Mouse (Mus musculus) adrenal gland, adult 8-10 months (tissue): Measurements from ENCODE around the gene Ttc23l. TPM values are rescaled to one million over a fixed set of nuclear protein-coding genes. Genes with fewer than 3 reads are reported as not detected.
"Not testable (repeated sequence)": the region's sequence is repeated elsewhere in the genome, so short reads cannot be mapped to it uniquely, and the experiment has no call there.

Experiments
- DNase-seq: peaks from one replicate; pipeline ENCODE4 v3.0.0; 2022
- total RNA-seq, 4 experiments: library from RNA; stranded (reverse); gene quantifications; 2 replicates each; pipeline ENCODE4 v1.2.4; 2022

Gene Ttc23l
- not detected for total RNA-seq

- DNase-seq: no peak
Observed at GRCm38 (mm10) chr15:10558465-10558864, at the start of gene Ttc23l. TSS of gene Ttc23l (minus strand) at chr15:10558668.

DNA sequence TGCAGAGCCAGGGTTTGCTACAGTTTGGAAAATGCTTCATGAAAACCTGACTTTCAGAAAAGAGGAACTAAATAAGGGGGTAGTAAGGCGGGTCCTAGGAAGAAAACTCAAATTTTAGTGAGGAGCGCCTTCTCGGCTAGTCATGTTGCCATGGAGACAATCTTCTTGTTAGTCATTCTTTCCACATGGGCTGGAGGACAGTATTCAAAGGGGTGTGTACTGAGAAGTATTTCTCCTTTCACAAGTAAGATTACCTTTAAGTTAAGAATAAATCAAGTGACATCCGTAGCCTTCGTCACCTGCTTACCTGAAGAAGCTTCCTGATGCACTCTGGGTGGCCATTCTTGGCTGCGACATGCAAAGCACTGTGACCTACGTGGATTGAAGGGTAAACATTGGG, 40.9 kb upstream of the Ttc23l start:
- no peak for DNase-seq

DNA sequence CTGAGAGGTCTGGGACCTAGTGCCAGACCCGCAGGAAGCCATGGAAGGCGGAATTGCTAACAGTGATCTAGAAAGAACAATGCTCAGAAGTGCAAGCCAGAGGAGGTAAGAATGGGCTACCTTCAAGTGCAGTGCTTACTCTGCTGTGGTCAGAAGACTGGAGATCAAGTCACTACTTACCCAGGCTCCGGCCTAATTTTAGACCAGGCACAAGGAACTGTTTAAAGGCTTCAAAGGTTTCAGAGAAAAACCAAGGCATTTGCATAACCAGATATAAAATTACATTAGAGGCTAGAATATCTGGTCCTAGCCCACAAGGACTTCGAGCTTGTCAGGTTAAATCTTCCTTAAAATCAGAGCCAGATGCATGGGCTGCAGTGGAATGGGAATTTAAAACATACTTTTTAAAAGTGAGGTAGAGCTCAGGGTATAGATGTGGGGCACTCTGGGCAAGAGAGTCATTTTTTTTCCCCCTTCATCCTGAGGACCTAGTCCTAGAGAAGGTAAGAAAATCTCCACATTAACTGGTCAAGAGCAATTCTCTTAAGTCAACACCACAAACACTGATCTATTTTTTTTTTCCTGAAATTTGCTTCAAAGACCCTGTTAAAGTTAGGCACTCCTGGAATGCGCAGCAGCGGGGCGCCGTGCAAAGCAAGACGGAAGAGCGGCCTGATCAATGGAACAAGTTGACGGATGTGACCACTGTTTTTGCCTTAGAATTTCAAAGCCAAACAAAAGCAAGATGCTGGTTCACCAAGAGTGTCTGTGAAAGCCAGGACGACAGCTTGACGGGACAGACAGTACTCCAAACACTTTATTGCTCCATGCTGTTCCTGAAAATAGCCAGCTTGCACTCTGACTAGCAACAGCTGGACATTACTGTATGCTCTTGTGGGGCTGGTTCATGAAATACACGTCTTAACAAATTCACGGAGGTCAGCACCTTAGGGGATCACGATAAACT, 40.1 kb upstream of the Ttc23l start:
- no peak for DNase-seq

DNA sequence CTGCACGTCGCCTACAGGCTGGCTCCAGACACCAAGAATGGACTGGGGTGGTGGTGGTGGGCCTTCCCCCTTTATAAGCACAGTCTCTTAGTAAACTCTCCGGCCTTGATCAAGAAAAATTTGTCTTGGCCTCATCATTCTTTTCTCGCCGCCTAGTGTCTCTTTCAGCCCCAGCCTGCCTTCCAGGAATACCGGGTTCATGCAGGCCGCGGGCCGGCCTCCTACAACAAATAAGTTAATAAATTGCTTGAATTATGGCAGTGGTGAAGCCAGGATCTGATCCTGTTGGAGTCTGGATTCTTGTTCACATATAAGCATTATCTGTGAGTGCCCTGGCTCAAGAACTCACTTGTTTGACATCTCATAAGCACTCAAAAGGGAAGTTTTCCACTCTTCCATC, 38.4 kb upstream of the Ttc23l start:
- no peak for DNase-seq

GRCm38 (mm10) chr15:10595408-10595807, 36.9 kb upstream of the Ttc23l start:
- DNase-seq: no peak

- DNase-seq: no peak
Observed at GRCm38 (mm10) chr15:10594910-10595309, 36.4 kb upstream of the Ttc23l start.

GRCm38 (mm10) chr15:10593094-10593493, 34.6 kb upstream of the Ttc23l start:
- no peak for DNase-seq

GRCm38 (mm10) chr15:10586565-10586964, 28.1 kb upstream of the Ttc23l start:
- DNase-seq: no peak

DNA sequence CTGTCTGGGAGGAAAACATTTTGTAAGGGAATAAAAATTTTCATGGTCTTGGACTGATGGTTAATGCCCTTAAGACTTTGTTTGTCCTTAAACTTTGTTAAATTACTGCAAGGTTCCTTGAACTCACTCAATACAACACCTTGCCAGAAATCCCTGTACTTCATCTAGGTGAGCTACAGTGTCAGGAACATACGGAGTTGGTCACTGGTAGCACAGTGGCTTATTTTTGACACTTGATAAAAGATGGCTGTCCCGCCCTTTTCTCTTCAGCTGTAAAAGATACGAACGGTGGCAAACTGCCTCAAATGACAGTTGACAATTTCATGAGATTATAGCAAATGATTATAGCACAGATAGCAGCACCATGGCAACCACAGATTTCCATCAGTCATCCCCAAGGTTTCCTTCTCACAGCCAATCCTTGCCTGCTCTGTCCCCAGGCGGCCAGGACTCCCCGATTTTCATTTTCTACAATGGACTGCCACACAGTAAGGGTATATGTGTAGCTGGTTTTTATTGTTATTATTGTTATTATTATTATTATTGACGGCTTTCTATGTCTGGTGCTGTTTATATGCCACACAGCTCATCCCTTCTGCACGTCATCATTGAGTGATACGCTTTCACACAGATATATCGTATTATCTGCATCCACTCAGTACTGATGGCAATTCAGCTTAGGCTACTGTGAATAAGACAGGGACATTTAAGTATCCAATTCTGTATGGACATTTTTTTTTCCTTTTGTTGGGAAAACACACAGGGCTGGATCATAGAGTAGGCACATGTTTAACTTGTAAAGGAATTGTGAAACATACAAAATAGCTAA, 26.1 kb upstream of the Ttc23l start:
- no peak for DNase-seq

GRCm38 (mm10) chr15:10583408-10583807, 24.9 kb upstream of the Ttc23l start:
- DNase-seq: peak; percentile 19

- no peak for DNase-seq
Observed at GRCm38 (mm10) chr15:10579159-10579558, 20.7 kb upstream of the Ttc23l start.

GRCm38 (mm10) chr15:10566486-10566885, 8.0 kb upstream of the Ttc23l start:
- DNase-seq: no peak

DNA sequence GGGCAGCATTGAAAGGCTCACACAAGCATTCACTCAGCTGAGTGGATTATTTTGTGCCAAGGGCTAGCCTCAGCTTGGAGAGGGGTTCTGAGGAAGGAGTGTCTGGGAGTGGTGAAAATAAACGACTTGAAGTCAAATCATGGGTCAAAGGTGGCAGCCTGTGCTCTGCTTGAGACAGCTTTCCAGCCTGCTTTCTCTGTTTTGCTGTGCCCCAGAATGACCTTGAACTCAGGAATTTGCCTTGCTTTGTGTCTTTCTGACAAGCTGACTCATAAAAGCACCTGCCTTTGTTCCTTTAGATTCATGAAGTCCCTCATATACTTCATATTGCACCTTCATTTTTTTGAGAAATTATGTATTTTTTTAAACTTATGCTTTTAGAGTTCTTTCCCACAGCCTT, 5.7 kb upstream of the Ttc23l start:
- DNase-seq: no peak

- no peak for DNase-seq
Observed at GRCm38 (mm10) chr15:10562281-10562680, 3.8 kb upstream of the Ttc23l start.

DNA sequence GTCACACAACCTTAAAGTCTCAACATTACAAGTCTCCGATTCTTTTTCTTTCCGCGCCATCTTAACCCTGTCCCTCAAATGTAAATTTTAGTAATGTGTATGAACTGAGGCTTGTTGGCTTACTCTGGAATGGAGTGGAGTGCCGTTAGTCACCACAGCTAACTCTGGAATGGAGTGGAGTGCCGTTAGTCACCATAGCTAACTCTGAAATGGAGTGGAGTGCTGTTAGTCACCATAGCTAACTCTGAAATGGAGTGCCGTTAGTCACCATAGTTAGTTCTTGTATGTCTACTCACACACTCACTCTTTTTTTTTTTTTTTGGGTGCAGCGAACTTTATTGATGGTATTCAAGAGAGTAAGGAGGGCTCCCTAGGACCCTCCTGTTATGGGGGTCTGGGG, 1.5 kb upstream of the Ttc23l start:
- DNase-seq: no peak

GRCm38 (mm10) chr15:10554336-10554735, 4.1 kb downstream of the Ttc23l start:
- DNase-seq: no peak

- DNase-seq: no peak
Observed at GRCm38 (mm10) chr15:10540271-10541088, 18.0 kb downstream of the Ttc23l start.

- DNase-seq: no peak
Observed at GRCm38 (mm10) chr15:10535969-10536368, 22.5 kb downstream of the Ttc23l start.

- no peak for DNase-seq
Observed at GRCm38 (mm10) chr15:10534591-10534990, 23.9 kb downstream of the Ttc23l start.

DNA sequence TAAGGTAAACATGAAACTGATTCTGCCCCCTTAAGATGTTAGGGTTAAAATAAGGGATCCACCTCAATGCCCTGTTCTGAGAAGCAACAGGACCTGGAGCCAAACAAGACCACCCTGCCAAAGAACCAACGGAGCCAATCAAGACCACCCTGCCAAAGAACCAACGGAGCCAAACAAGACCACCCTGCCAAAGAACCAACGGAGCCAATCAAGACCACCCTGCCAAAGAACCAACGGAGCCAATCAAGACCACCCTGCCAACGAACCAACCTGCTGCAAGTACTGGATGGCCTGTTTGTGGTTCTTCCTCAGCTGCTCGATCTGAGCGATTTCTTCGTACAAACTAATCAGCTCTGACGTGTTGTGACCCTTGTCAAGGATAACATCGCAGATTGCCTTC, 25.1 kb downstream of the Ttc23l start:
- not testable (repeated sequence) for DNase-seq

GRCm38 (mm10) chr15:10531352-10531751, 27.1 kb downstream of the Ttc23l start:
- no peak for DNase-seq

DNA sequence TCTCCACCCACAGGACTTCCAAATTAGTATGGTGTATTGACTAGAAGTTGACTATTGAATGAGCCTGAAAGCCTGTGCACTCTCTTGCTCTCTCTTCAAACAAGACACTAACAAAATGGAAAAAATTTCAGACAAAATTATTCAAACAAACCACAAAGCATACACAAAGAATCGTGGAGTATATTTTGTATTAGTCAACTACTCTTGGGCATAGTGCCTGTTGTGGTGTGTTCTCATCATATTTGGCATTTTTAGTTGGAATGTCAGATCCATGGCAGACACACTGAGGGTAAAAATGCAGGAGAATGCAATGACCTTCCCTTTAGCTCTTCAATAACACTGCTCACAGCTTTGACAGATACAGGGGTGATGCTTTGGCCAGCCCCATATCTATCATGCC, 32.6 kb downstream of the Ttc23l start:
- DNase-seq: no peak

- DNase-seq: no peak
Observed at GRCm38 (mm10) chr15:10515166-10515565, 43.3 kb downstream of the Ttc23l start.
